Comparison of ENCODE assay signal across 9 mouse cellular contexts in genomic region chr4:137770901-137771612, GRCm38 (mm10). TPM values are rescaled to one million over a fixed set of nuclear protein-coding genes. Genes with fewer than 3 reads are reported as not detected.
DNase-seq lines count a peak whose midpoint lies in the region; ATAC-seq lines count a peak whose summit lies in the region.
"Had no signal": no experiment of that assay in that cellular context is flagged by ENCODE, and none has a peak within 500 bp of the region (broad histone marks: within the 10 kb centered on the region; RNA-seq: fewer than 3 reads in every experiment).

No protein-coding gene starts in this region.

- H3K4me3 ChIP-seq in embryonic facial prominence, embryonic 11.5 days (ENCODE audit: low read depth, low read length) = no peak overlapping the region
- H3K4me3 ChIP-seq: forebrain, embryonic 15.5 days had no signal

- H3K9ac ChIP-seq in embryonic facial prominence, embryonic 11.5 days (replicated peaks; ENCODE audit: low read length) = no peak overlapping the region
- H3K9ac ChIP-seq: forebrain, embryonic 15.5 days had no signal

- no peak overlapping the region for H3K4me2 ChIP-seq in embryonic facial prominence, embryonic 11.5 days (ENCODE audit: low read depth, low read length)
- H3K4me2 ChIP-seq: forebrain, embryonic 15.5 days had no signal

- no peaks in the 10 kb centered on the region for H3K9me3 ChIP-seq in embryonic facial prominence, embryonic 11.5 days (replicated peaks; ENCODE audit: control insufficient read depth, low read length)
- H3K9me3 ChIP-seq: forebrain, embryonic 15.5 days had no signal

- H3K4me1 ChIP-seq in embryonic facial prominence, embryonic 11.5 days (ENCODE audit: control insufficient read depth, insufficient read depth, low read length) = no peaks in the 10 kb centered on the region

- no peaks in the 10 kb centered on the region for H3K36me3 ChIP-seq in embryonic facial prominence, embryonic 11.5 days (replicated peaks; ENCODE audit: control insufficient read depth, insufficient read depth, low read depth, low read length)
- H3K36me3 ChIP-seq: forebrain, embryonic 15.5 days had no signal

- no peak overlapping the region for H3K27ac ChIP-seq in embryonic facial prominence, embryonic 11.5 days (replicated peaks; ENCODE audit: low read depth, low read length)
- H3K27ac ChIP-seq: forebrain, embryonic 15.5 days had no signal

- peak; percentile 12; the same call in 1 of the 2 replicates for ATAC-seq in embryonic facial prominence, embryonic 11.5 days (replicated peaks; ENCODE audit: insufficient number of reproducible peaks, low FRiP score, low TSS enrichment, low read depth)
- ATAC-seq: forebrain, embryonic 15.5 days had no signal

- DNase-seq in kidney, postnatal 10 days = peak; percentile 63
- no peak for DNase-seq in kidney, postnatal 14 days
- peak; percentile 29 for DNase-seq in embryonic facial prominence, embryonic 11.5 days (ENCODE audit: low spot score)
- DNase-seq in heart, postnatal 25 days (ENCODE audit: low spot score) = peak; percentile 69
- DNase-seq in skeletal muscle tissue, adult 2 months (ENCODE audit: low read depth, low spot score) = peak; percentile 68
- DNase-seq in thymus, postnatal 25 days = no peak
- no peak for DNase-seq in layer of hippocampus, postnatal 36 days
- DNase-seq in layer of hippocampus, postnatal 25 days (ENCODE audit: extremely low spot score in 1 of 2, low spot score in 1 of 2) = no peak

- H3K27me3 ChIP-seq in embryonic facial prominence, embryonic 11.5 days (ENCODE audit: control insufficient read depth, insufficient read depth, low read length) = no peaks in the 10 kb centered on the region
- H3K27me3 ChIP-seq: forebrain, embryonic 15.5 days had no signal

- intact Hi-C loops in heart, postnatal 25 days (cut with DNase I) = loop anchor here (5.0 kb wide), 1 partner anchor 34 kb away; no protein-coding TSS in a partner anchor

- WGBS in embryonic facial prominence, embryonic 11.5 days = 69% methylated on average over 14 of the region's 14 CpGs

RNA-seq across cellular contexts. Expression of gene Alpl, which starts 25.1 kb away (rescaled TPM):
- 9.9 and 10.8 TPM in 2 replicates for polyA plus RNA-seq in embryonic facial prominence, embryonic 11.5 days (2014; fragmentation: Nextera tagmentation; extraction: Ambion mirVana)
- 10 to 100 TPM; 52.8 to 68.3 TPM for total RNA-seq in heart, postnatal 25 days (2021)
- total RNA-seq in layer of hippocampus, postnatal 36 days (2021) = 1 to 10 TPM; 6.0 to 8.1 TPM
- 1 to 10 TPM; 4.9 to 6.4 TPM for total RNA-seq in layer of hippocampus, postnatal 25 days (2021)

Comparison
In these comparisons a context has a peak if more than half of its experiments do, and no peak if none do; other contexts are left out.
1. DNase-seq: peak in kidney, postnatal 10 days (single experiment), embryonic facial prominence, embryonic 11.5 days (single experiment), heart, postnatal 25 days (single experiment) and skeletal muscle tissue, adult 2 months (single experiment); none in kidney, postnatal 14 days (single experiment), thymus, postnatal 25 days (single experiment), layer of hippocampus, postnatal 36 days (0 of 2) and layer of hippocampus, postnatal 25 days (0 of 2).
2. RNA of gene Alpl, which starts 25.1 kb away (total RNA-seq): 52.8 to 68.3 TPM in heart, postnatal 25 days; 6.0 to 8.1 TPM in layer of hippocampus, postnatal 36 days and 4.9 to 6.4 TPM in layer of hippocampus, postnatal 25 days; every median in the first group is over 4 times any median in the second.